Mouse (Mus musculus) retina, embryonic 14.5 days (tissue): ENCODE measurements around the gene BC004004.
"Not testable (repeated sequence)": the region's sequence is repeated elsewhere in the genome, so short reads cannot be mapped to it uniquely, and the experiment has no call there.

Experiments
- DNase-seq: peaks from one replicate; pipeline ENCODE4 v3.0.0-alpha.2; 2015; ENCODE audit warnings: low spot score

The BC004004 gene

DNA sequence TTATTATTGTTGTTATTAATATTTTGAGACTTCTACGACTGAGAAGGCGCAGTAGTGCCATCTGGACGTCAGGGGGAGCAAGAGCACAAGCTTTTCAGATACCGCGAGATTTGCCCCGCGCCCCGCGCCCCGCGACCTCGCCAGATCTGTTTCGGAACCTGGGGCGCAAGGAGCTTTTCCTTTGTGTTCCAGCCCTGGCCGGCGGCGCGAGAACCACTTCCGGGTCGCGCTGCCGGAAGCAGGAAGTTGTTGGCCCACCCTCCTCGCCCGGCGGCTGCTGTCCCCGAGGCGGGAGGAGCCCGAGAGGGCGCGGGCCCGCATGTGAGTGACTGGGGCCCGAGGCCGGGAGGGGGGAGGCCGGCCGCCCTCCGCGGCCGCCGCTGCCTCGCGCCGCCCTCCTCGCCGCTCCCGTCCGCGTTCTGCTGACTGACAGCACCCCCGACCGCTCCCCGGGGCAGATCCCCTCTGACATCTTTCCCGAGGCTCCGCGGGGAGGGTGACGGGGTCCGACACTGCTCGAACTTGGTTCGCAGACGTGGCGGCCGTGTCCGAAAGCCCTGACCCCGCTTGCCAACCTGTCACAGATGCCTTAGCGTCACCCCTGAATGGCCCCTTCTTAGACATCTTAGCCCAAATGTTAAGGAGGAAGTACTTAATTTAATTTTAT, at the start of gene BC004004:
BC004004 (plus strand) TSS at position 107 of the 667 bp plus-strand sequence.
- DNase-seq, result peak; percentile 97

DNA sequence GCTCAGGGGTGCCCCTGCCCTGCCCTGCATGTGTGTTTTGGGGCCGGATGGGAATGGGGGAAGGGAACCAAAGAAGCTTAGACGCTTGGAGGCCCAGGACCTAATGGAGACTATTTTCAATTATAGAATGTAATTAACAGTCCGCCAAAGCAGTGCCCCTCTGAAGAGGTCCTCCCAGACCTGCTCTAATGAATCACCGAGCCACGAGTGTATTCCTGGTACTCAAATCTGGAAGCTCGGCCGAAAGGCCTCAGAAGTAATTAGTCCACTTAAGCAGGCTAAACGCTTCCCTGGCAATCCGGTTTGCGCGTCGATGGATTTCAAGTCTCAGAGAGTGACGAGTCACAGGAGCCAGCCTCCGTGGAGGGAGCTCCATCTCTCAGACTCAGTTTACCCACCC, 48.0 kb upstream of the BC004004 start:
- DNase-seq, result peak; percentile 63

DNA sequence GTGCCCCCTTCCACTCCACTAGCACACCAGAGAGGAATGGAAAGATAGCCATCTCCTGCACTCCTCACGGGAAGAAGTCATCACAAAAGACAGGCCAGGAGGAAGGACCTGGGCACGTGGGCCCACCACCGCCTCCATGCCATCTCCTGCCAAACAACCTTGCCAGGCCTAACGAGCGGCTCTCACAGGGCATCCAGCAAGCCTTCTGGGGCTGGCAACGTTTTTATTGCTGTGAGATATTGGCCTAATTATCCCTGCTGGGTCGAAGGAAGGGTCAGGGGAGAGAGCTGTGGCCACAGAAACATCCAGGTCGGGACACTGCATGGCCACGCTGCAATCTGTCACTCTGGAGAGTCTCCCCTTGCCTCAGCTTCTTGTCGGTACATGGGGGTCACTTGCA, 37.5 kb upstream of the BC004004 start:
- DNase-seq, result no peak

DNA sequence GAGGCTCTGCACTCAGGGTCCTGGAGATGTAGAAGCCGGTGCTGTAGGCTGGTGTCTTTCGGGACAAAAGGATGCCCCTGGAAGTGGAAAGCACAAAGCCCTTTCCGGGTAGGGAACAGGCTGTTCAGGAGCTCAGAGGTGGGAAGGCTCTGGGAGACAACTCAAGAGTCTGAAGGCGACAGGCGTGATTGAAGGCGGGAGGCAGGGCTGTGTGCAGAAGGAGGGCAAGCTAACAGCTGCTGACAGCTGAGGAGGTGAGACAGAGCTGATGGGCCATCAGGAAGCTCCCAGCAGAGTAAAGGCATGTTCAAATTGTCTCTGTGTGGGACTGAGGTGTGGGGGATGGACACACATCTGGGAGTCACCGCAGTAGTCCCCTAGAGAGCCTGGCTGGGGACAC, 32.5 kb upstream of the BC004004 start:
- peak; percentile 8 for DNase-seq

DNA sequence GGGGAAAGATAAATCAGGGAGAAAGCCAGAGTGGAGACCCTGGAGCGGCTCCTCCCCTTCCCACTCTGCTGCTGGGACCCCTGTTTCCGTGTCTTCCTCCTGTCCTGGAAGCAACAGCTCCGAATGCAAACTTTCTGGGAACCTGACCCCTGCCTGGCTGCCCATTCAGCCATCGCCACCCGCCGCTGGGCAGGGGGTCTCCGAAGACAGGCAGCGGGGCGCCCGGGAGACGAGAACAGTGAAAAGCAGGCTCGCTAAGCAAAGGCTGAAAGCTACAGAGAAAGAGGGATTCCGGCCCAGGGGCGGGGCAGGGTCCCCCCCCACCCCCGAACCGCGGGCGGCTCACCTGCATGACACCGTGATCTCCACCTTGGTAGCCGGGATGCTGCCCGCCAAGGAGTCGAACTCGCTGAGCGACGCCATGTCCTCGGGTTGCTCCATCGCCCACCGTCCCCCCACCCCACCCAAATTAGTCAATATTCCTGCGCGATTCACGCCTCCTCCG, 31.3 kb upstream of the BC004004 start:
- peak; percentile 15 for DNase-seq

DNA sequence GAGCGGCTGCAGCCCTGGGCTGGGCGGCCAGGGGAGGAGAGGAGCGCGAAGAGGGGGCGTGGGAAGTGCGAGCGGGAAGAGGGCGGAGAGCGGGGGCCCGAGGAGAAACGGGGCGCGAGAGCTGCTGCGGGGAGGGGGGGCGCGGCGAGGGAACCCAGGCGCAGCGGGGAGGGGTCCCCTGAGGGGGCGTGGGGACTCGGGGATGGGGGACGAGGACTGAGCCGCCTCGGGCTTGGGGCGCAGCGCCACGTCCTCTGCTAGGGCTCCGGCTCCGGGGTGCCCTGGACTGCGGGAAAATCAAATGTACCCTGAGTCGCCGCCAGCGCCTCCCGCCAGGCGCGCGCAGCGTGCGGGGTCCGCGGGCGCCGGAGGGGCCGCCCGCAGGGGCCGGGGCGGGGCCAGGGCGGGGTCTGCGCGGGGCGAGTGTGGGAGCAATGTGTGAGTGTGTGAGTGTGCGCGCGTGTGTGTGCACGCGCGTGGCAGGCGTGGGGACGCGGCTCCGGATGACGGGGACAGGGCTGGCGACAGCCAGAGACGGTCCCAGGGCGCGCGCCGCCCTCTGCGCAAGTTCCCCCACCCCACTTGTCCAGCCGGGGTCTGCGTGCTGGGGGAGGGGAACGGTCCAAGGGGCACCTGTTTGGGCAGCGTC, 30.7 kb upstream of the BC004004 start, which contains the start of gene Cpne5:
Cpne5 (minus strand) TSS at position 396 of the 649 bp plus-strand sequence.
- peak; percentile 60 for DNase-seq

DNA sequence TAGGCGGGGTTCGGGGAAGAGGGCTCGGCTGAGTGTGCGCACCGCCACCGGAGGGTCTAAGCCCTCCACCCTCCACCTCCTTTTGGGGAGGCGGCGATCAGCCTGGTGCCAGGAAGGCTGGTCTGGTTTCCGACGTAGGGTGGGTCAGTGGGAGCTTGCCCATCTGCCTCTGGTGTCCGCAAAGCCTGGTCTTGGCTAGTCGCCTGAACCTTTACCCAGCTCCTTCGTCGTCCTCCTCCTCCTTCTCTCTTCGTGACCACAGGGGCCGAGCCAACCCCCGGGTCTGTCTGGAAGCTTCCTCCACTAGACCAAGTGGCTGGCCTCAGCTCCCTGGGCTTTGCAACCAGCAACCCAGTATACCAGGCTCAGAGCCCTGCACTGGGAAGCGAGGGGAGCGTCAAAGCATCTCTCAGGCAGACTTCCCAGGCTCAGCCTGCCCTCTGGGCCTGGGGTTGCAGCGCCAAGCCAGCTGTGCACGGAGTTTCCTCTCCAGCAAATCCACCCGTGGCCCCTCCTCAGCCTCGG, 30.1 kb upstream of the BC004004 start:
- DNase-seq, result no peak

DNA sequence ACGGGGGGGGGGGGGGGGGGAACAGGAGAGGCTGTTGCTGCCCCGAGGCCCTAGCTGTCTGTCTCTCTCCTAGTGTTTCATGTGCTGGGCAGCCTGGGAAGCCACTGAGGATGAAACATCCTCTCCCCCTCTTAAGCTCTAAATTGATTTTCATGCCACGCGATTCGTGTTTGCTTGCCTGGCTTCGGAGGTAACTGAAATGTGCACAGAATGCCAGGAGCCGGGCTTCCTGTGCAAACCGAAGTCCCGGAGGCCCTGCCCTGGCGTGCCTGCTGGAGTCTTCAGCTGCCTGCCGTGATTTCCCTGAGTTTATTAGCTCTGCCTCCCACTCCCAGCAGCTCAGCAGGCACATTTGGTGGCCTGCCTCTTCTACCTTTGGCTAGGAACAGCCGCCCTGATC, 23.7 kb upstream of the BC004004 start:
- no peak for DNase-seq

DNA sequence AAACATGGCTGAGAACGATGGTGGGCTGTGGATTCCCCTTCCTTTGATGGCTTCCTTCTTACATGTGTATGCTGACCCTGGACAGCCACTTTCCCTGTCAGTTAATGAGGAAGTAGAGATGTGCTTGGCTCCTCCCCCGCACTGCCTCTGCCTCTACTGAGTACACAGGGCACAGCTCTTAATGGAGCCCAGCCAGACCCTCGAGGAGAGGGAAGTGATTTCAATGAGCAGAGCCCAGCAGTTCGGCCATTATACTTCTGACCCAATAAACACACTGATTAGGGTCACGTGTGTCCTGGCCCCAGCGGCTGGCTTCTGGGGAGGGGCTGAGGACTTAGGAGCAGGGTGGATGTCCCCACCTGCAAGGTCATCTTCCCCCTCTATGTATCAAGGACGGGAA, 22.9 kb upstream of the BC004004 start:
- peak; percentile 48 for DNase-seq

DNA sequence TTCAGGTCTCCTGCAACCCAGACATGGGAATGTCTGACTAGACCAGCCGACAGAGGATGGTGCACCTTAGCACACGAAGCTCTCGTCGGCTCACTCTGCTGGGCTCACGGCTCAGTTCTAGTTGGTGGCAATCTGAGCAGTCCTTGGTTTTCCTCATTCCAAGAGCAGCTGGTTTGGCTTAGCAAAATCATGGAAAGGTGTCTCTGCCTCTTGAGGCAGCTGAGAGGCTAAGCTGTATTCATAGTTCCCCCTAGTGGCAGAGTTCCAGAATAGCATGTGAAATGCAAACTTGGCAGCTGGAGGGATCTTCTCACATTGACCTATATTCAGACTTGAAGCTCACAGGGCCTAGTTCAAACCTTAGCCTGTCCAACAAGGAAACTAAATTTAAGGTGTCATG, 22.0 kb upstream of the BC004004 start:
- DNase-seq, result peak; percentile 97

DNA sequence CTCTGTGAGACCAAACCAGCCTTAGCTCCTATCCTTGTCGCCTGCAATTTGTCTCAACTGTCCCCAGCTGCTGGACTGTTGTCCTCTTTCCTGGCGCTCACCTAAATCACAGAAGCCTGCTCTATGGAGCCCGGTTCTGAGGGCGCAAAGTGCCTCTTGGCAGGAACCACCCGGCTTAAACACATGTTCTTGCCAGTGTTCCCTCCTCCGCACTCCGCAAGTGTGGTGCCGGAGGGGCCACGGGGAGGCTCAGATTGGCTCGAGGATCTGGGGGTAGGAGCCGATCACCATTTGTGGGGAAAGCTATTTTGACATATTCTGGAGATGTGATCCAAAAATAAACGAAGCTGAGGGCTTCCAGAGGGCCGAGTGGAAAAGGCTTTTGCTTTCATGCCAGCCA, 20.7 kb upstream of the BC004004 start:
- no peak for DNase-seq

DNA sequence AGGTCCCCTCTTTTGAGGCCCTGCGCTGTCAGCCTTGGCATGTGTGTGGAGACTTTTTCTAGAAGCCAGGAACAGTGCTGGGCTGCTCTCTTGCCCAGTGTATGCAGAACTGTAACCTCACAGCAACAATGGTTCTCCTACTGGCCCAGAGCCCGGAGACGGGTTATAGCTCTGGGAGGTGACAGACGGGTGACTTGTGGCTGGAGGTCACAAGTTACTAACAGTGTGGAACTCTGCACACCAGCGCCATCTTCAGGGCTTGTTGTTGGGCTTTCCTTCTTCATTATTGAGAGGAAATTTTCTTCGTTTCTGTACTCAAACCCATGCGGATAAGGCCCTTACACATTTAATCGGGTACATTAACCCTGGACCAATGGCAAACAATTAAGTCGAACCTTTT, 19.1 kb upstream of the BC004004 start:
- DNase-seq, result no peak

DNA sequence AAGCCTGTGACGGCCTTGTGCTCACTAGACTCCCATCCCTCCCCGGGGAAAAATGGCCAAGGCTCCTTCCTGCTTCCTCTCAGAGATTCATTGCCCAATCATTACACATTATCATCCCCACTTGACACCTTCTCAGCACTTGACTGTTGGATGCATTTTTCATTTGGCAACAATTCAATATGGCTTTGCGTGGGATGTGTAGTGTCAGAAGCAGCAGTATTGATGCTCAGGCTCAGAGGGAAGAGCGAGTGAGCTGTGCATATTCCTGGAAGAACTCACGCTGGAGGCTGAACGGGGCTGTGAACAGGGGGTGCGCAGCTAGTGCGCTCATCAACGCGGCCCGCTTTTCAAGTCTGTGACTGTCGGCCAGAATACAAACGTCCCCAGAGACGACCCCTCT, 17.6 kb upstream of the BC004004 start:
- DNase-seq, result not testable (repeated sequence)

DNA sequence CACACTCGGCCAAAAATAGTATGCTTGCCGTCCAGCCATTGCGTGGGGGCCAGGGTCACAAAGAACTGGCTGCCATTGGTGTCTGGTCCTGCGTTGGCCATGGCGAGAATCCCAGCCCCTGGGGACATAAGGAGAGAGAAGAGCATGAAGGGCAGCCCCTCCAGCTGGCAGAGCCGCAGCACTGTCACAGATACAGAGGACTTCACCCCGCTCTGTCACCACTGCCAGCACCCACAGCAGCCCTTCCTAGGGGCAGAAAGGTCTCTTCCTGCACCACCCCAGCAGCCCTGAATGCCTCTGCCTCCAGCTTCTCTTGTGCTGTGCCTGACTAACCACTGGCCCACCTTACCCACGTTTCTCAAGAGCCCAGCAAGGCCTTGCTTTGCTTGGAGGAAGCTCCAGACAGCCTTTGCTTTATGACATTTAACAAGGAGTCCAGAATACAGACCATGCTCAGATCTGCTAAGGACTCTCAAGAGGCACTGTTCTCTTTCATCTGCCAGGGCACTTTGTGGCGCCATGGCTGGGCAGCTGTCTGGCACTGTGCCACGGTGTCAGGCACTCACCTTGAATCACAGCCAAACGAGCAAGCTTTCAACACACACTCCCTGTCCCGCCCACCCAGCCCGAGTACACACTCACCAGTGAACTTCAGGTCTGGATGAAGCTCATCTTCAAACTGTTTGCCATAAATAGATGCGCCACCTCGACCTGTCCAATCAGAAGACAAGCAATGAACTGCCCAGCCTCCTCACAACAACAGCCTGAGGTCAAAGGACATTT, 16.8 kb upstream of the BC004004 start:
- DNase-seq, result no peak

DNA sequence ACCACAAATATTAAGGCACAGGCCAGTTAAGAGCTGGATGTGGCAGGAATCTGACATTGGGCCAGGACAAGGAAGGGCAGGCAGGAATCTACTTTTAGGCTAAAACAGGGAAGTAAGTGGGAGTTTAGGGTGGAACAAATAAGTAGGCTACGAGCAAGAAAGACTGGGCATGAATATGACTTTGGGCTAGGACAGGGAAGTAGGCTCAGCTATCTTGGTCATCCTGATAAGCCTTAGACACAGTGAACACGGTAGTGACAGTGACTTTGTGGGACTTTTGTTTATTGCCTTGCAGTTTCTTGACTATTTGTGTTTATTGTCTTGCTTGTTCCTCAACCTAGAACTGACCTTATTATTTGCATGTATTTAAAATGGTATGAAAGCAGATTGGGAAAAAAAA, 15.4 kb upstream of the BC004004 start:
- DNase-seq, result no peak

DNA sequence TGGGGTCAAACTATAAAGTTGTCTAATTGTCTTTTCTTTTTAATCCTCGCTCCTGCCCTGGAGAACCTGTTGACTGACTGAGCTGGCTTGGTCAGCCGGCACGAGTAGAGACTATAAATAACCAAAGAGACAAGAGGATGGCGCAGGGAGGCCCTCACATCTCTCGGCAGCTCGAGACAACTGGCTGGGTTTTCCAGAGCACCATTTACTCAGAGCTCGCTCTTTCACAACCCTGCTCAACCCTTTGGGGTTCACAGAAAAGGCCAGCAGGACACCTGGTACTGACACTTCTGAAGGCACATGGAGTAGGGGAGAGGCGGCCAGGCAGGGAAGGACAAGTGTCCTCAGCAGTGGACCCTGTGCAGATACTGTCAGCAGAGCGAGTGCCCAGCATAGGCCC, 14.9 kb upstream of the BC004004 start:
- DNase-seq, result no peak

DNA sequence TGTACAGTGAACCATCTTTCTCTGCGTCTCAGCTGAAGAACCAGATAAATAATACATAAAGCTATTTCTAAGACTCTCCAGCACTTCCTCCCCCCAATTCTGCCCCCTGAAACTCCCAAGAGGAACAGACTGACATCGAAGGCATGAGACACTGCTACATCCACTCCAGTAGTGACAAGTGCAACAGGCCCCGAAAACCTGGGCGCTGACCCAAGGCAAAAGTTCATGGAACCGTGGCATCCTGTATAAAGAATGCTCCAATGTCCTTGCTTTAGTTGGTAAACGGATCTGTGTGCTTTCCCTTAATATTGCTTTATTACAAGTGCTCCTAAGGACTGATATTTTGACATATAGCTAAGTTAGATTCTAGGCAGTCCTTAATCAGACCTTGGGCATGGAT, 13.8 kb upstream of the BC004004 start:
- DNase-seq, result not testable (repeated sequence)

DNA sequence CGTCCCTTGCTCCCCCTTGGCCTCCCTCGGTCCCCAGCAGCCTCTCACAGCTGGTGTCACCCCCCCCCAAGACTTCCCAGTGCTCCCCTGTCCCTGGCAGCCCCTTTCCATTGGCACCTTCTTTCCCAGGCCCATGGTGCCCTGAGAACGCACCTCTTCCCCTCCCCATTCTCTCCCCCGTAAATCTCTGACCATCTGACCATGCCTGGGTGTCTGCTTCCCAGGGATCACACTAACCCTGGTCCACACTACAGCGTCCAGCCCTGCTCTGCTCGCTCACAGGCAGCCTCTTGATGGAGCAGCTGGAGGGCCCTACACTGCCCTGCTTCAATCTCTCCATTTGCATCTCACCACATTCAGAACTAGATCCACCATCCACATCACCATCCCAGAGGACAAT, 12.1 kb upstream of the BC004004 start:
- DNase-seq, result no peak

DNA sequence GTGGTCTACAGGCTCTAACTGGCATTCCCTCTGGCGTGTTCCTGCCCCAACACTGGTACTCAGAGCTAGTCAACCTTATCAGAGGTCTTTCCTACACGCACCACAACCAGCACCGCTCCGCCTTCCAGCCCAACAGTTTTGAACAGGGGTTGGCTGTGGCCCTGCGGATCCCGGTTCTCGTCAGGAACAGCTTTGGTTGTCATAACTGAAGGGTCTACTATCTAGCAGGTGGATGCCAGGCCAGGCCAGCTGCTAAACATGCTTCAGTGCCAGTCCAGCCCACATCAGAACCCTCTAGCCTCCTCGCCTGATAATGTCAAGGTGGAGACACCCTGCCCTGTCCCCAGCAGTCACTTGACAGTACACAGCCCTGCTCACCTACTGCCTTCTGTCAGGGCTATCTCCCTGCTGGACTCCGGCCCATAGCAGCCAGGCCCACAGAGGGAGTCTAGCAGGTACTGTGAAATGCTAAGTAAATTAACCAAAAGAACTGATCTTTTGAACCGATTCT, 11.5 kb upstream of the BC004004 start:
- DNase-seq, result no peak

DNA sequence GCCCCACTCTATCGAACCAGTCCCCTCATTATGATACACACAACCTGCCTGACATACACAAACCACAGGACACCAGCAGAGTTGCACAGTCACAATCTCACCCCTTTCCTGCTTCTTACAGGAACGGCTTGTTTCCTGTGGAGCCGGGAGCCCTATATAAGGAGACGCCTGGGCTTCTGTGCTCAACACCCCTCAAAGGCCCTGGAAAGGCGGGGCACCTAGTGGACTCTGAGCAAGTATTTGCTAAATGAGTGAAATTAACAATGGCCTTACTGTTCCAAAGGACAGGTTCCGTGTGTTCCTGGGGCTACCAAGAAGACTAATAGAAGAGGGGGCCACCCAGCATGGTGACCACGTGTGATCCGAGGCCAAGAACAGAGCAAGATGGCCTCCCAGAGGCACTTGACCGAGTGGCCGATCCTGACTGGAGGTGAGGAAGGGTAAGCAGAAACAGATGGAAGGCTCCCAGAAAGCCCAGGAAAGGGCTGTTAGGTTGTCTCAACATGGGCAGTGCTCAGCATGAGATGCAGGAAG, 10.5 kb upstream of the BC004004 start:
- DNase-seq, result no peak

DNA sequence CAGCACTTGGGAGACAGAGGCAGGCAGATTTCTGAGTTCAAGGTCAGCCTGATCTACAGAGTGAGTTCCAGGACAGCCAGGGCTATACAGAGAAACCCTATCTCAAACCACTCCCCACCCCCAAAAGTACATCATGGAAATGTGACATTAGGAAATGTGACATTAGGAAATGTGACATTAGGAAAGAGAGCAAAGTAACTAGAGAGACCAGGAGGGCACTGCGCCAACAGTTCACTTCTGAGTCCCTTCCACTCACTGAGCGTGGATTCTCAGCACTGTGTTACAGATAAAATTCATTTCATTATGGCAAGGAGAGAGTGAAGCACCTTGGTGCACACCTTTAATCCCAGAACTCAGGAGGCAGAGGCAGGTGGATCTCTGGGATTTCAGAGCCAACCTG, 9.7 kb upstream of the BC004004 start:
- DNase-seq, result no peak

DNA sequence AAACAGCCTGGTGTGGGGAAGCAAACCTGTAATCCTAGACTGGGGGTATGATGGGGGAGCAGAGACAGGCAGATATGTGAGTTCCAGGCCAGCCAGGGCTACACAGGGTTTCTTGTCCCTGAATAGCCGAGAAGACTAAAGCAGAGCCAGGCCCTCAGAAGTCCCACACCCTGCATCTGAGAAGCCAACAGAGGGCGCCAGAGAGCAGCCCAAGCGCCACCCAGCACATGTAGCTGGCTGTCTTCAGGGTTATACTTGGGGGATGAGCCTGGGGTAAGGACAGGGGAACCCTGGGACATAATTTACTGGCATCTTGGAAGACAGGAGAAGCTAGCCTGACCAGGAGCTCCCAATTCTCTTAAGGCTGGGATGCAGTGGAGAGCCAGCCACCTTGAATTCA, 9.1 kb upstream of the BC004004 start:
- DNase-seq, result peak; percentile 88
